Mouse (Mus musculus): Measurements from ENCODE around the gene Mpp2.

DNA sequence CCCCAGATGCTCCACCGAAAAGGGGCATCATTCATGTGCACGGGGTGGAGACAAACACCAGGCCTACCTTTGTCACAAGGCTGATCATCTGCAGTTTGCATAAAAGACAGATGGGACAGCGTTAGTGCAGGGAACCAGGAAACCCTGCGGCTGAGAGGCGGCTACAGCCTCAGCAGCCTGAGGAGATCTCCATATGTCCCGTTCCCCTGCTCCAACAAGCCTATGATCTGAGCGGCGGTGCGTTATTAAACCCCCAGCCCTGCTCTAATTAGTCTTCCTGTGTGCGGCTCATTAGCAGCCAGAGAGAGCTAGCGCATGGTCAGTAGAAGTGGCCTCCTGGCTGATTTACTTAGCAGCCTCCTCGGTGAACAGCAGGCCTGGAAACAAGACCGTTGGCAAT, 78.2 kb downstream of the Mpp2 start:
- TF ChIP-seq CTCF (conservative IDR thresholded peaks at IDR 0.05; ENCODE audit: insufficient read depth, insufficient read length, low read depth, low read length) = no peak
- no peak for TF ChIP-seq POLR2A (IDR thresholded peaks at IDR 0.05; ENCODE audit: low read depth, low read length)
